Mouse (Mus musculus) forebrain, embryonic 11.5 days (tissue): ENCODE data around the gene Smc6. TPM values are rescaled to one million over a fixed set of nuclear protein-coding genes. Genes with fewer than 3 reads are reported as not detected.

Experiments
- ATAC-seq: fragments of 200-750 bp; cut with Nextera tagmentation; replicated peaks from 2 replicates; pipeline ENCODE4 v1.8.0; 2017; ENCODE audit warnings: moderate TSS enrichment; ENCODE audit not compliant: low FRiP score
- DNase-seq: peaks from one replicate; pipeline ENCODE4 v3.0.0-alpha.2; 2017; ENCODE audit warnings: low spot score
- H3K27ac ChIP-seq: fragments of 300-500 bp; sonication (generic); 2 replicates; pipeline ENCODE4 v1.5.1; 2014; ENCODE audit warnings: low read depth, low read length
- H3K27me3 ChIP-seq: fragments of 300-500 bp; sonication (generic); 2 replicates; pipeline ENCODE4 v1.6.1; 2014; ENCODE audit warnings: mild to moderate bottlenecking, low read length, mixed read lengths; ENCODE audit not compliant: control insufficient read depth, insufficient read depth
- H3K36me3 ChIP-seq: fragments of 300-500 bp; sonication (generic); 2 replicates; pipeline ENCODE4 v1.6.1; 2014; ENCODE audit warnings: mild to moderate bottlenecking, low read length, moderate library complexity, mixed read lengths; ENCODE audit not compliant: control insufficient read depth, insufficient read depth
- H3K4me1 ChIP-seq: fragments of 300-500 bp; sonication (generic); replicated peaks from 2 replicates; pipeline ENCODE4 v1.6.1; 2014; ENCODE audit warnings: low read length, mixed read lengths; ENCODE audit not compliant: control insufficient read depth, insufficient read depth
- H3K4me2 ChIP-seq: fragments of 300-500 bp; sonication (generic); 2 replicates; pipeline ENCODE4 v1.6.1; 2014; ENCODE audit warnings: low read depth, mild to moderate bottlenecking, low read length, moderate library complexity, mixed read lengths; ENCODE audit not compliant: severe bottlenecking
- H3K4me3 ChIP-seq: fragments of 300-500 bp; sonication (generic); 2 replicates; pipeline ENCODE4 v1.5.1; 2014; ENCODE audit warnings: low read depth, low read length
- H3K9ac ChIP-seq: fragments of 300-500 bp; sonication (generic); 2 replicates; pipeline ENCODE4 v1.6.1; 2014; ENCODE audit warnings: low read length
- H3K9me3 ChIP-seq: fragments of 300-500 bp; sonication (generic); 2 replicates; pipeline ENCODE4 v1.6.1; 2016; ENCODE audit warnings: low read length, mixed read lengths; ENCODE audit not compliant: control insufficient read depth
- WGBS: fragments of 180-500 bp; shearing (Covaris S2); extraction: QIAGEN DNeasy Blood & Tissue Kit; methylation state at CpG from one replicate; pipeline ENCODE4 v1.1.7; 2014; 5-methylcytosine and 5-hydroxymethylcytosine counted together
- polyA plus RNA-seq: library from polyadenylated mRNA; unstranded; fragments of >200 nt; fragmentation: Nextera tagmentation; extraction: Ambion mirVana; gene quantifications from 2 replicates; pipeline ENCODE4 v1.2.1, GENCODE M21; 2014

The Smc6 gene
- polyA plus RNA-seq, 1 experiment from 2014 or later, result 153 TPM

GRCm38 (mm10) chr12:11342020-11342600 is 76.4 kb downstream of the Smc6 start:
- H3K27me3 ChIP-seq, result no peaks in the 10 kb centered on the region
- no peaks in the 10 kb centered on the region for H3K9me3 ChIP-seq
- no peak overlapping the region for H3K9ac ChIP-seq
- no peak overlapping the region for H3K4me3 ChIP-seq
- 87% methylated on average over 6 of the region's 6 CpGs for WGBS
- H3K4me1 ChIP-seq, result no peaks in the 10 kb centered on the region
- no peak overlapping the region for H3K4me2 ChIP-seq
- ATAC-seq, result no peak
- DNase-seq, result no peak
- H3K27ac ChIP-seq, result no peak overlapping the region
- no peaks in the 10 kb centered on the region for H3K36me3 ChIP-seq

GRCm38 (mm10) chr12:11345963-11346362 is 80.3 kb downstream of the Smc6 start:
- 77% methylated on average over 2 of the region's 2 CpGs for WGBS
- no peaks in the 10 kb centered on the region for H3K9me3 ChIP-seq
- H3K4me2 ChIP-seq, result no peak overlapping the region
- no peaks in the 10 kb centered on the region for H3K36me3 ChIP-seq
- no peak for DNase-seq
- H3K9ac ChIP-seq, result no peak overlapping the region
- no peaks in the 10 kb centered on the region for H3K27me3 ChIP-seq
- H3K4me3 ChIP-seq, result no peak overlapping the region
- ATAC-seq, result no peak
- no peaks in the 10 kb centered on the region for H3K4me1 ChIP-seq
- H3K27ac ChIP-seq, result no peak overlapping the region

GRCm38 (mm10) chr12:11348423-11348822 is 82.7 kb downstream of the Smc6 start:
- H3K27ac ChIP-seq, result no peak overlapping the region
- DNase-seq (no peak), ATAC-seq (no peak)
- H3K4me1 ChIP-seq, result no peaks in the 10 kb centered on the region
- H3K9me3 ChIP-seq, result no peaks in the 10 kb centered on the region
- no peak overlapping the region for H3K4me3 ChIP-seq
- H3K36me3 ChIP-seq, result no peaks in the 10 kb centered on the region
- H3K4me2 ChIP-seq, result no peak overlapping the region
- H3K27me3 ChIP-seq, result no peaks in the 10 kb centered on the region
- H3K9ac ChIP-seq, result no peak overlapping the region
- 5% methylated on average over 1 of the region's 1 CpGs for WGBS

- ATAC-seq, result no peak
- Histone ChIP-seq H3K27ac (no peak overlapping the region), H3K4me2 (no peak overlapping the region), H3K4me3 (no peak overlapping the region), H3K4me1 (no peaks in the 10 kb centered on the region), H3K27me3 (no peaks in the 10 kb centered on the region), H3K9ac (no peak overlapping the region), H3K9me3 (no peaks in the 10 kb centered on the region), H3K36me3 (no peaks in the 10 kb centered on the region)
- DNase-seq, result no peak
- 64% methylated on average over 5 of the region's 5 CpGs for WGBS
Observed at GRCm38 (mm10) chr12:11349870-11350269, 84.2 kb downstream of the Smc6 start.

- DNase-seq (peak; percentile 85), ATAC-seq (peak; percentile 69)
- H3K27me3 ChIP-seq, result no peaks in the 10 kb centered on the region
- no peak overlapping the region for H3K27ac ChIP-seq
- H3K4me2 ChIP-seq, result no peak overlapping the region
- no peaks in the 10 kb centered on the region for H3K36me3 ChIP-seq
- H3K9ac ChIP-seq, result no peak overlapping the region
- H3K4me1 ChIP-seq, result no peaks in the 10 kb centered on the region
- H3K4me3 ChIP-seq, result no peak overlapping the region
- 38% methylated on average over 5 of the region's 5 CpGs for WGBS
- H3K9me3 ChIP-seq, result no peaks in the 10 kb centered on the region
Observed at GRCm38 (mm10) chr12:11350895-11351294, 85.2 kb downstream of the Smc6 start.

GRCm38 (mm10) chr12:11362435-11362834 is 96.7 kb downstream of the Smc6 start:
- 81% methylated on average over 6 of the region's 6 CpGs for WGBS
- H3K9me3 ChIP-seq, result no peaks in the 10 kb centered on the region
- H3K27me3 ChIP-seq, result no peaks in the 10 kb centered on the region
- no peaks in the 10 kb centered on the region for H3K4me1 ChIP-seq
- ATAC-seq (no peak), DNase-seq (no peak)
- no peak overlapping the region for H3K4me3 ChIP-seq
- H3K4me2 ChIP-seq, result no peak overlapping the region
- H3K27ac ChIP-seq, result no peak overlapping the region
- H3K9ac ChIP-seq, result no peak overlapping the region
- H3K36me3 ChIP-seq, result no peaks in the 10 kb centered on the region

GRCm38 (mm10) chr12:11364870-11365269 is 99.2 kb downstream of the Smc6 start:
- H3K27ac ChIP-seq, result no peak overlapping the region
- 71% methylated on average over 6 of the region's 6 CpGs for WGBS
- no peaks in the 10 kb centered on the region for H3K9me3 ChIP-seq
- ATAC-seq (no peak), DNase-seq (no peak)
- no peaks in the 10 kb centered on the region for H3K27me3 ChIP-seq
- no peaks in the 10 kb centered on the region for H3K4me1 ChIP-seq
- no peak overlapping the region for H3K4me2 ChIP-seq
- H3K36me3 ChIP-seq, result no peaks in the 10 kb centered on the region
- no peak overlapping the region for H3K9ac ChIP-seq
- no peak overlapping the region for H3K4me3 ChIP-seq

- Histone ChIP-seq H3K36me3 (no peaks in the 10 kb centered on the region), H3K27me3 (no peaks in the 10 kb centered on the region), H3K9ac (no peak overlapping the region), H3K9me3 (no peaks in the 10 kb centered on the region), H3K4me1 (no peaks in the 10 kb centered on the region), H3K4me3 (no peak overlapping the region), H3K4me2 (no peak overlapping the region), H3K27ac (no peak overlapping the region)
- DNase-seq (no peak), ATAC-seq (no peak)
- WGBS, result 79% methylated on average over 3 of the region's 3 CpGs
Observed at GRCm38 (mm10) chr12:11367099-11367765, 101.5 kb downstream of the Smc6 start.
